14 mouse cellular contexts compared by ENCODE assay signal in genomic region chr9:97459745-97460144, GRCm38 (mm10).
DNase-seq lines count a peak whose midpoint lies in the region; TF ChIP-seq lines count a peak whose summit lies in the region.
"Had no signal": no experiment of that assay in that cellular context is flagged by ENCODE, and none has a peak within 500 bp of the region (broad histone marks: within the 10 kb centered on the region; RNA-seq: fewer than 3 reads in every experiment).

No protein-coding gene starts in this region.

- H3K4me3 ChIP-seq in gastrocnemius, adult 2 months = peak overlapping the region; percentile 34; the same call in 1 of the 2 replicates
- H3K4me3 ChIP-seq in left cerebral cortex, adult 2 months = no peak overlapping the region
- H3K4me3 ChIP-seq: forebrain, embryonic 12.5 days; midbrain, embryonic 12.5 days; neural tube, embryonic 12.5 days had no signal

- peak; percentile 56 for TF ChIP-seq CTCF in gastrocnemius, adult 2 months (IDR thresholded peaks at IDR 0.05)
- TF ChIP-seq CTCF in left cerebral cortex, adult 2 months (IDR thresholded peaks at IDR 0.05) = peak; percentile 50

- DNase-seq in gastrocnemius, adult 2 months = no peak
- DNase-seq in gastrocnemius, postnatal 4 days (ENCODE audit: low spot score in 2 of 2) = no peak
- DNase-seq in left cerebral cortex, adult 2 months (ENCODE audit: extremely low spot score in 1 of 2, low spot score in 2 of 2) = no peak
- no peak for DNase-seq in left cerebral cortex, adult 9 months (ENCODE audit: low spot score in 2 of 2)
- peak; percentile 42 for DNase-seq in retina, embryonic 14.5 days (ENCODE audit: low spot score)
- no peak for DNase-seq in retina, postnatal 1 day
- no peak for DNase-seq in yolk sac, embryonic 10.5 days (ENCODE audit: low spot score)
- DNase-seq: adrenal gland, adult 8-10 months; lung, postnatal 4 days; thymus, adult 2 months had no signal

- no peak overlapping the region for H3K27ac ChIP-seq in gastrocnemius, adult 2 months
- H3K27ac ChIP-seq in left cerebral cortex, adult 2 months = no peak overlapping the region
- H3K27ac ChIP-seq: forebrain, embryonic 12.5 days; liver, embryonic 14.5 days; midbrain, embryonic 12.5 days; neural tube, embryonic 12.5 days had no signal

- intact Hi-C loops in gastrocnemius, adult 2 months (cut with DNase I) = loop anchor here (2.0 kb wide), 1 partner anchor 571 kb away; no protein-coding TSS in a partner anchor
- intact Hi-C loops in left cerebral cortex, adult 2 months (cut with DNase I) = loop anchor here (10.0 kb wide), 1 partner anchor 575 kb away; the partner anchor contains the start of gene Clstn2
